Mouse (Mus musculus) adrenal gland, adult (tissue): ENCODE measurements at regions not wholly inside any gene's neighbourhood (a gene's known extent, or its start where the extent isn't known, plus 50 kb on each side); places are given as distances from the start of the nearest gene placed in this dataset.
"Not testable (repeated sequence)": the region's sequence is repeated elsewhere in the genome, so short reads cannot be mapped to it uniquely, and the experiment has no call there.

Experiments used
- DNase-seq, 2 experiments: peaks; one replicate each; pipeline ENCODE4 v3.0.0; 2022 to 2023; ENCODE audit warnings: low spot score in 1 of 2; ENCODE audit not compliant: inconsistent age in 2 of 2

DNA sequence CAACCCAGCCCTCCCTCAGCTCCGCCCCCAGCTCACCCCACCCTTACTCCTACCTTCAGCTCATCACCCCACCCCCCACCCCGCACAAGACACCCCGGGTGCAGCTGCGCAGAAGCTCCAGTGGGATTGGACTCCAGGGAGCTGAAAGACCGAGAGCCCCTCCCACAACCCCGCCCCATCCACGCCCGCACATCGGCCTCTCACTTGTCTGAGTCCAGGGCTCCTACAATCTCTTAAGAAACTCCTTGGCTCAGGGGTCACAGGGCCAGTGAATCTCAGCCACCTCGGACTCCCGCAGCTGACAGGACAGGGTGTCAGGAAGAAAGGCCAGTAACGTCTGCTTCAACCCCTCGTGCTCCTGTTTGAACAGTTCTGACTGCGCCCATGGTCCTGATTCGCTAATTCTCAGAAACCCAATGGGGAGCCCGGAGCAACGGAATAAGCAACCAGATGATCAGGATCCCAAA, 120.7 kb downstream of the Map1s start:
- DNase-seq, result peak in 1 of 2 experiments; percentile 50

DNA sequence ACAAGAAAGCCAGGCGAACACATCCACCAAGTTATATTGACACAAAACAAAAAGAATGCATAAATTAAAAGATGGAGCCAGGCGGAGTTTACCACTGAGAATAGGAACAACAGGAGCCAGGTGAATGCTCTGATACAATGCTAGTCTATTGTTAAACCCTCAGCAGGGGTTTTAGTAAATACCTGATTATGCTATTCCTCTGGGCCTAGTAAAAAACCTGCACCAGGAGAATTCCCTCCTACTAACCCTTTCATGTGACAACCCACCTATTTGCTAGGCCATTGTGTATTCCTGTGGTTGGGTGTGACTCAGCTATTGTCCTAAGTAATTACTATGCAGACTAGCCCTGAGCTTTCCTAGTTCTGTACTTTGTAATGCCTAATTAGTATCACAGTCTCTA, 122.8 kb downstream of the Map1s start:
- DNase-seq, result not testable (repeated sequence)
